Mouse (Mus musculus) granulocyte monocyte progenitor cell, adult 5-6 weeks (primary cell): ENCODE measurements at regions not wholly inside any gene's neighbourhood (a gene's known extent, or its start where the extent isn't known, plus 50 kb on each side); places are given as distances from the start of the nearest gene placed in this dataset.
"Not testable (repeated sequence)": the region's sequence is repeated elsewhere in the genome, so short reads cannot be mapped to it uniquely, and the experiment has no call there.

Experiments used
- ATAC-seq: replicated peaks from 2 replicates; pipeline ENCODE4 v1.8.0; 2016; ENCODE audit warnings: mild to moderate bottlenecking, moderate TSS enrichment, inconsistent platforms; ENCODE audit not compliant: poor library complexity, severe bottlenecking

- ATAC-seq = no peak
Observed at GRCm38 (mm10) chr16:20861256-20861655, 126.9 kb upstream of the Thpo start.

GRCm38 (mm10) chr16:20860606-20861005 lies 126.3 kb upstream of the Thpo start:
- ATAC-seq = not testable (repeated sequence)

GRCm38 (mm10) chr16:20854696-20855213 lies 120.4 kb upstream of the Thpo start:
- no peak for ATAC-seq

GRCm38 (mm10) chr16:20838151-20838550 lies 103.8 kb upstream of the Thpo start:
- ATAC-seq = no peak

GRCm38 (mm10) chr16:20836866-20837265 lies 102.6 kb upstream of the Thpo start:
- no peak for ATAC-seq

- not testable (repeated sequence) for ATAC-seq
Observed at GRCm38 (mm10) chr16:20833838-20834237, 99.5 kb upstream of the Thpo start.

- ATAC-seq = no peak
Observed at GRCm38 (mm10) chr16:20833301-20833700, 99.0 kb upstream of the Thpo start.

- no peak for ATAC-seq
Observed at GRCm38 (mm10) chr16:20829732-20830435, 95.6 kb upstream of the Thpo start.

GRCm38 (mm10) chr16:20828996-20829731 lies 94.9 kb upstream of the Thpo start:
- ATAC-seq = no peak

GRCm38 (mm10) chr16:20824226-20824625 lies 89.9 kb upstream of the Thpo start:
- no peak for ATAC-seq

- ATAC-seq = no peak
Observed at GRCm38 (mm10) chr16:20820939-20821338, 86.6 kb upstream of the Thpo start.

- no peak for ATAC-seq
Observed at GRCm38 (mm10) chr16:20819568-20819967, 85.3 kb upstream of the Thpo start.

- ATAC-seq = no peak
Observed at GRCm38 (mm10) chr16:20818711-20819189, 84.4 kb upstream of the Thpo start.

GRCm38 (mm10) chr16:20814976-20815375 lies 80.7 kb upstream of the Thpo start:
- ATAC-seq = no peak

- ATAC-seq = no peak
Observed at GRCm38 (mm10) chr16:20814240-20814639, 79.9 kb upstream of the Thpo start.

GRCm38 (mm10) chr16:20812025-20812424 lies 77.7 kb upstream of the Thpo start:
- not testable (repeated sequence) for ATAC-seq

GRCm38 (mm10) chr16:20810322-20810721 lies 76.0 kb upstream of the Thpo start:
- no peak for ATAC-seq

- ATAC-seq = no peak
Observed at GRCm38 (mm10) chr16:20808263-20808662, 74.0 kb upstream of the Thpo start.

GRCm38 (mm10) chr16:20806739-20807138 lies 72.4 kb upstream of the Thpo start:
- no peak for ATAC-seq

- no peak for ATAC-seq
Observed at GRCm38 (mm10) chr16:20805793-20806192, 71.5 kb upstream of the Thpo start.

GRCm38 (mm10) chr16:20805086-20805485 lies 70.8 kb upstream of the Thpo start:
- no peak for ATAC-seq
